Mouse (Mus musculus) ES-CJ7 (cell line): Measurements from ENCODE around the gene Ndufc1.
"Not testable (repeated sequence)": the region's sequence is repeated elsewhere in the genome, so short reads cannot be mapped to it uniquely, and the experiment has no call there.

Experiments used
- DNase-seq: peaks from one replicate; pipeline ENCODE4 v3.0.0; 2011; ENCODE audit warnings: low read depth, low spot score

The Ndufc1 gene

GRCm38 (mm10) chr3:51396219-51397068 is 12.3 kb downstream of the Ndufc1 start, which contains the start of gene Mgarp:
Gene Mgarp, minus strand, starts transcription at chr3:51396738.
- peak; percentile 84 for DNase-seq

- no peak for DNase-seq
These were observed 13.2 kb downstream of the Ndufc1 start for GRCm38 (mm10) chr3:51395461-51396145.

DNA sequence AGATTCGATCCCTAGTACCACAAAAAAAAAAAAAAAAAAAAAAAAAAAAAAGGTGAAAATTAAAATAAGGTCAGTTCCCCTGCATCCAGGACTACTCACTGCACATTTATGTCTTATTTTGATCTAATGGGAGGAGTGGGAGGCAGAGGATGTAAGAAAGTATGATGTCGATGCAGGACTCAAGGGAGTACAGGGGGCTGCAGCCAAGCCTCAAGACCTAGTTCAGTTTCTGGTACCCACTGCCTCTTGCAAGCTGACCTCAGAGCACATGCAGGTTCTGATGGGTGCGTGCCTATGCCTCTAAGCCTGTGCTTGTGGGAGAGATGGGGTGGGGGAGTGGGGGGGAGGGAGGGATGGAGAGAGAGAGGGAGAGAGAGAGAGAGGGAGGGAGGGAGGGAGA is 13.9 kb downstream of the Ndufc1 start:
- no peak for DNase-seq

DNA sequence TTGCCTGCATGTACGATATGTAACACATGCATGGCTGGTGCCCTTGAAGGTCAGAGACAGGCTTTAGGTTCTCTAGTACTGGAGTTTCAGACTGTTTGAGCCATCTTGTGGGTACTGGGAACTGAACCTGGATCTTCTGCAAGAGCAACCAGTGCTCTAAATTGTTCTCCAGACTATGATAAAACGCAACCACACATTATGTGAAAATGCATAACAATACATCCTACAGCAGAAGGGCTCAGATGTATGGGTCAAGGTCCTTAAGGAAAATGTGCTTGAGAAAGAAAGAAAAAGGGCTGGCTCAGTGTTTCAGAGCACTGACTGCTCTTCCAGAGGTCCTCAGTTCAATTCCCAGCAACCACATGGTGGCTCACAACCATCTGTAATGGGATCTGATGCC is 15.1 kb downstream of the Ndufc1 start:
- no peak for DNase-seq

GRCm38 (mm10) chr3:51393018-51393417 is 15.8 kb downstream of the Ndufc1 start:
- not testable (repeated sequence) for DNase-seq

DNA sequence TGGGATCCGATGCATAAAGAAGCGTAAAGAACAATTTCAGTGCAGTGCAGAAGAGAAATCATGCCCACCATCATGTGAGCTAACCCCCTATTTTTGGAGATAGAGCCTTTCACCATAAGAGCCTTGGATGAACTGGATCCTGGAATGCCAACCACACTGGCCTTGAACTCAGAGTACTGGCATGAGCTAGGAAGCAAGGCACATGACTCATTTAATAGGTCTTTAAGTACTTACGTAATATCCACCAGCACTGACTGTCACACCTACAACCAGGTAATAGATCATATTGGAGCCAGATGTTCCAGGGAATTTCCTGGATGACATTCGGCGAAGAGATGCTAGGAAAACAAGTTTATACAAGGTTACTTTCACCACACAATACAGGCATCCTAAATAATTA is 17.2 kb downstream of the Ndufc1 start:
- DNase-seq: no peak

DNA sequence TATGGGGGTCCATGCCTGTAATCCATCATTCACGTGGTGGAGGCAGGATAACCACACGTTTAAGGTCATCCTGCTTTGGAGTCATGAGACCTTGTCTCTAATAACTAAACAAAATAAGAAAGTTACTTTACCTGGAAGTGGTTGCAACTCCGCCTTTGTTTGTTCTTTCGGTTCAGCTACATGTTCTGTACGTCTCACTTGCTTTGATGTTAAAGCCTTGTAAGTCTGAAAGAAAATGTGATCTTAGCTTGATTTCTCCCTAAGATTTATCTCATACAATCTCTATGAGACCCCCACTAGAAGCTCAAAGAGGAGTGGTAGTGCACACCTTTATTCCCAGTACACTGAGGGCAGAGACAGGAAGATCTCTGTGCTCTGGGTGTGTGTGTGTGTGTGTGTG is 17.7 kb downstream of the Ndufc1 start:
- no peak for DNase-seq

DNA sequence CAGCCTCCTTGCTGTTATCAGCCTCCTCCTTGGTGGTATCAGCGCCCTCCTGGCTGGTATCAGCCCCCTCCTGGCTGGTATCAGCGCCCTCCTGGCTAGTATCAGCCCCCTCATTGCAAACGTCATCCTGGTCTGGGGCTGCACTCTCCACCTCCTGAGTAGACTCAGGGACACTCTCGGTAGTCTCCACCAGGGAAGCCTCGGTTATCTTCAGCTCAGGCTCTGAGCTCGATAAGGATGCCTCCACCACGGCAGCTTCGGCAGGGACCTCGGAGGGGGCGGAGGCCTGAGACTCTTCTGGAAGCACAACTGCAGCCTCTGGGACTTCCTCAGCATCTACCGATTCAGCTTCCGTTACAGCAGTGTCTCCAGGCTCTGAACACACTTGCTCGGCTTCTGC is 19.9 kb downstream of the Ndufc1 start:
- DNase-seq: no peak

DNA sequence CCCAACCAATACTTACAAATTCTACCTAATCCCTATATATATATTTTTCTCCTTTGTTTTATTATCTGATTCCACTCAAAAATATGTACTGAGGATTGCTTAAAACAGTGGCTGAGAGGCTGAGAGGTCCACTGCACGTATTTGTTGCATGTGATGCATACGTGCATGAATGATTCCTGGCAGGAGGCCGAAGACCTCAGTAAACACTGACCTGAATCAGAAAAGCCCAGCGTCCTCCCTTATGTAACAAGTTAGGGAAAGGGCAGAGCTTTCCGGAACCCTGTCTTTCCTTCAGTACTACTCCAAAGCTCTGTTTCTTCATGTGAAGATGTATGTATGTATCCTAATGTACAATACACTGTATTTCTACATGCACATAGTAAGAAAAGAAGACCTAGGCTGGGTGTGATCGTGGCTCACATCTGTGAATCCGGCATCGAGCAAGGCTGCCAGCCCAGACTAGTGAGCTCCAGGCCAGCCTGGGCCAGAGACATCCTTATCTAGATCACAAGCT is 20.9 kb downstream of the Ndufc1 start:
- no peak for DNase-seq

DNA sequence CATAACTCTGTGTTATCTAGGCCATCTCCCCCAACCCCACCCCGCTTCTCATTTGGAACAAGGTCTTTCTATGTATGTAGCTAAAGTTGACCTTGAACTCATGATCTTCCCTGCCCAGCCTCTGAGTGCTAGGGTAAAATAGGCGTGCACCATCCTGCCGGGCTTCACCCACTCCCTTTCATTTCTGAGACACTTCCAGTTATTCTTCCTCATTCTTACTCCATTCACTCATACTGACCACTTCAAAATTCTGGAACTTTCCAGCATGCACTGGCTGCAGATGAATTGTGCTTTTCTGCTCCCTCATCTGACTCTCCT is 21.7 kb downstream of the Ndufc1 start:
- DNase-seq: no peak

GRCm38 (mm10) chr3:51386441-51387133 is 22.2 kb downstream of the Ndufc1 start:
- no peak for DNase-seq

DNA sequence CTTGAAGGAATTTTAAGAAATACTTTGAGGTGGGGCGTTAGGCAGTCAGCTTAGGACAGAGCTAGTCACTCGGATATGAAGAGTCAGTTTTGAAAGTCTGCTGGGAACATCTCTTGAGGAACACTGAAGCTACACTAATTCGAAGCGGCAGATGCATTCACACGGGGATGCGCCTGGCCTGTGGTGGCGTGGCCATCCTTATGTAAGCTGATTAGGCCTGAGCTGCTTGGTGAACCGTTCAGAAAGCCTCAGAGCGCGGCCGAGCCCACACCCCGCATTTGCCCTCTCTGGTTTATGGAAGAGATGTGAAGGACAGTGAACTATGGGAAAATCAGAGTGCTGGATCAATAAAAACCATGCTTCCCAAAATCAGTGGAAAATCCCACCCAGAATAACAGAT is 25.4 kb downstream of the Ndufc1 start:
- DNase-seq: no peak

GRCm38 (mm10) chr3:51380660-51381014 is 28.2 kb downstream of the Ndufc1 start:
- no peak for DNase-seq

DNA sequence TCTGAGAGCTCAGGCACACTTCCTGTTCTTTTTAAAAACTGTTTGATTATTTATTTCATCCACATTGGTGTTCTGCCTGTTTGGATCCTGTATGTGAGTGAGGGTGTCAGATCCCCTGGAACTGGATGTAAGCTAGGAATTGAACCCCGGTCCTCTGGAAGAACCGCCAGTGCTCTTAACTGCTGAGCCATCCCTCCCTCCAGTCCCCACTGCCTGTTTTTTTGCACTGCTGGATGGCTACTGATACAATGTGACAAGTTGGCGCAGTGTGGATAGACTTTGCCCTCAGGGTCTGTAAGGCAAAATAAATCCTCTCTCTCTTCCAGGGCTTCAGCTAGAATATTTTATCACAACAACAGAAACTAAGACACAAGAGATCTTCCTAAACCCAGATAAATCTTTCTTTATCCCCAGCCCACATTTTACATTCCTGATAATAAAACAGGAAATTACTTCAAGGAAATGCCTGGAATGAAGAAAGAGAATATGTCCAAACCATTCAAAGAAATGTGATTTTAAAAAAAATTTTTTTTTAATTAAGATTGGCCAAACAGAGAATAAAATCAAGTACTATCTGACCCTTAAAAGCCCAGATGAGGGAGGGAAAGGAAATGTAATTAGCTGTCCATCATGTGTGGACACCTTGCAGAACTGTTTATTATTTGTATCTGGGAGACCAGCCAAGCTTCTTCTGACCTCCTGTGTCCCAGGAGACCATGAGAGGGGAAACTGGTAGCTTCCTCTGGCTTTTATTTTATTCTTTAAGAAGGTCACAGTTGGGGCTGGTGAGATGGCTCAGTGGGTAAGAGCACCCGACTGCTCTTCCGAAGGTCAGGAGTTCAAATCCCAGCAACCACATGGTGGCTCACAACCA is 28.8 kb downstream of the Ndufc1 start:
- DNase-seq: no peak

DNA sequence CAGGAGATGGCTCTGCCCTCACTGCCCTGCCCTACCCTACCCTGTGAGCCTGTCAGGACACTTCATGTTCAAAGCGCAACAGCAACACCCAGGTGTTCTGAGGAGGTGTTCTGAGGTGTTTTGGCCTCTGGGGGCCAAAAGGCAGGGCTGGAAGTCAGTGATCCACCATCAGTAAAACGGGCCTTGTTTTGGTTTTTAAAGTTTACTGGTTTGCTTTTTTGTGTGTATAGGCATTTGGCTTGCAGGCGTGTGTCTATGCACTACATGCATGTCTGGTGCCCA is 30.2 kb downstream of the Ndufc1 start:
- no peak for DNase-seq

- peak; percentile 64 for DNase-seq
These were observed 30.7 kb downstream of the Ndufc1 start for GRCm38 (mm10) chr3:51377878-51378664.

DNA sequence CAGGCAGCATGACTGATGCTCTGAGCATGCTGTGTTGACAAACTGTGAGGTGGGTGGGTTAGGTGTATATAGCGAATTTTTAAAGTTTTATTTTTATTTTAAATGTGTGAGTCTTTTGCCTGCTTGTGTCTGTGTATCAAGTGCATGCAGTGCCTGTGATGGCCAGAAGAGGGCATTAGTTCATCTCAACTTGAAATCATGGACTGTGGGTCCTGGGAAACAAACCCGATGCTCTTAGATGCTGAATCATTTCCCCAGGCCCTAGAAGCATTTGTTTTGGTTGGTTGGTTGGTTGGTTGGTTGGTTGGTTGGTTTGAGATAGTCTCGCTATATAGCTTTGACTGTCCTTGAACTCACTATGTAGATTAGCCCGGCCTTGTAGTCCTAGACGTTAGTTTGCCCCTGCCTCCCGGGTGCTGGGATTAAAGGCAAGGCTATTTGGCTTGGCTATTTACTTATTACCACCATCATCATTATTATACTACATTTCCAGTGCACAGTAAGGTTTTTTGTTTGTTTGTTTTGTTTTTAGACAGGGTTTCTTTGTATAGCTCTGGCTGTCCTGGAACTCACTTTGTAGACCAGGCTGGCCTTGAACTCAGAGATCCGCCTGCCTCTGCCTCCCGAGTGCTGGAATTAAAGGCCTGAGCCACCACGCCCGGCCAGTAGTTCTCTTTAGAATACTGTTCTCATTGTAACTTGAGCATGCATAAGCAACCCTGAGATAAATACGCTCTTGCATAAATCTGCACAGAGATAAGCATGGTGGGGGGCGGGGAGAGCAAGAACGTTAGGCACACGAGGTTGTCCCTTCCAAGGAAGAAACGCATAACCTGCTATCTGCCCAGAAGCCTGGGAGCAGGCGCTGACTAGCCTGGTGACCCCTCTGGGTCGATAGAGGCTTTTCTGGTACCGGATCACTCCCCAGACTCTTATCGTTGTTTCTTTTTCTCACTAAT is 33.2 kb downstream of the Ndufc1 start:
- peak; percentile 87 for DNase-seq

DNA sequence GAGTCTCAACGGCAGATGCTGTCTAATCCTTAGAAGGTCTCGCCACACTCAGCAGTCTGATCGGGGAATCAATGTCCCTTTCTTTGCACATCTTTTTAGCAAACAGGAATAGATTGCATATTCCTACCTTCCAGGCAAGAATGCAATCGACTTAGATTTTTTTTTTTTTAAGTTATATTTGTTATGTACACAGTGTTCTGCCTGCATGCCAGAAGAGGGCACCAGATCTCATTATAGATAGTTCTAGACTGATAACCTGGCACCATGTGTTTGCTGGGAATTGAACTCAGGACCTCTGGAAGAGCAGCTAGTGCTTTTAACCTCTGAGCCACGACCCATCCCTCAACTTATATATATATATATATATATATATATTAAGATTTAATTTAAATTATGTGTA is 35.2 kb downstream of the Ndufc1 start:
- no peak for DNase-seq

- DNase-seq: no peak
These were observed 35.9 kb downstream of the Ndufc1 start for GRCm38 (mm10) chr3:51372883-51373282.

- no peak for DNase-seq
These were observed 37.0 kb downstream of the Ndufc1 start for GRCm38 (mm10) chr3:51371826-51372225.
